Mouse (Mus musculus) mouse embryonic stem cell (cell line): ENCODE results near the gene Vdr.

Experiments
- in situ Hi-C, 2 experiments: fragments of 300-500 bp; cut with MboI; formaldehyde crosslinking; loops; 1 replicate in 1 of 2; 3 replicates in 1 of 2; pipeline ENCODE4 v1.14.3; 2019 to 2020; ENCODE audit warnings: low sequenced_read_pairs in 2 of 2, low pct_unique_long_range_greater_than_20kb in 1 of 2, mixed read lengths in 1 of 2; ENCODE audit not compliant: unreplicated experiment in 1 of 2

The Vdr gene

DNA sequence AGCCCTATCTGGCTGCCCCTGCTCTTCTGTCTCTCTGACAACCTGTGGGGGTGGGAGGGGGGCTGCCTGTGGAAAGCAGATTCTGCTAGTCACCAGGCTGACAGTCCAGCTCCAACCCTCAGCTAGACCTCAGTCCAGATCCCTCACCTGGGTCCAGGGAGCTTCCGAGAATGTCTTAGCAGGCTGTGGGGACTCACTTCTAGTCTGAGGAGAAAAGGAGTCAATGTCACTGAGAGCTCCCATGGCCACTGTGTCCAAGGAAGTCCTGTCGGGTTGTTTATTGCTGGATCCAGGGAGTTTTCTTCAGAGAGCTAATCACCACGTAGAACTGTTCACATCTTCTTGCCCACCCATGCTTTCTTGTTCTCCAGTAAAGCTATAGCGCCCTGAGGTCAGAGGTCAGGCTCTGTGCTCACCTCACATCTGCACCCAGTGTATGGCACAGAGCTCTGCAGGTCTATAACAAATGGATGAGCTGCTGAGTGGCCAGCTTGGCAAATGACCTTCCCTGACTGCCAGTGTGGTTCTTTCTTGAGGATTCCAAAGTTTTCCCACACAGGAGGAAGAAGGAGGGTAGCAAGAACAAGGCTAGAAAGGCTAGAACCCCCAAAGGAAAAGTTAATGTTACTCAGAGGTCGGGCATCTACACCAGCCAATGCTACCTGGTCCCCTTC, 83.7 kb downstream of the Vdr start:
- in situ Hi-C loops: no loop called here

DNA sequence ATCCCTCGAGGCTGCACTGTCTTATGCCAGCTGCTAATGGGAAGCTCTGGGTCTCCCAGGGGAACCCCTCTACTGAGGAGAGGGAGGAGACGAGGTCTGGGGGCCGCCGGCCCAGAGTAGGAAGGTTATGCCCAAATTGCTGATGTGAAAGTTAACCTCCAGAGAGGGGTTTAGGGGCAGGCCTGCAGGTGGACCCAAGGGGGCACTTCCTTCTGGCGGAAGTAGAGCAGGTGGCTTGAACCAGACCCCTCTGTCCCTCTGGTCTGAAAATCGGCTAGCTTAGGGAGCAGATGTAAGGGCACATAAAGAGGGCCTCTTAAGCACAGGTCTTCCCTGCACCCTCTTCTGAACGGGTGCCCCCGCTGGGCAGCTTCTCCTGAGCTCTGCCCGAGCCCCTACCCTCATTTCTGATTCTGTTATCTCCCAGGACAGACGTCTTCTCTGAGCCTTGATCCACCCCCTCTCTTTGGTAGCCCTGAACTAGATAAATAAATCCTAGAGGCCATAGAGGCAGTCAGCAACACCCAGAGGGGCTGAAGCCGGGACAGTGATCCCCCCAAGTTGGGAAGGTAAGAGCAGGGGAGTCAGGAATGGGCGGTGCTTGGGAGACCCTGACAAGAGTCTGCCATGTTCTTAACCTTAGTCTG, 84.4 kb downstream of the Vdr start:
- in situ Hi-C loops: no loop called here

DNA sequence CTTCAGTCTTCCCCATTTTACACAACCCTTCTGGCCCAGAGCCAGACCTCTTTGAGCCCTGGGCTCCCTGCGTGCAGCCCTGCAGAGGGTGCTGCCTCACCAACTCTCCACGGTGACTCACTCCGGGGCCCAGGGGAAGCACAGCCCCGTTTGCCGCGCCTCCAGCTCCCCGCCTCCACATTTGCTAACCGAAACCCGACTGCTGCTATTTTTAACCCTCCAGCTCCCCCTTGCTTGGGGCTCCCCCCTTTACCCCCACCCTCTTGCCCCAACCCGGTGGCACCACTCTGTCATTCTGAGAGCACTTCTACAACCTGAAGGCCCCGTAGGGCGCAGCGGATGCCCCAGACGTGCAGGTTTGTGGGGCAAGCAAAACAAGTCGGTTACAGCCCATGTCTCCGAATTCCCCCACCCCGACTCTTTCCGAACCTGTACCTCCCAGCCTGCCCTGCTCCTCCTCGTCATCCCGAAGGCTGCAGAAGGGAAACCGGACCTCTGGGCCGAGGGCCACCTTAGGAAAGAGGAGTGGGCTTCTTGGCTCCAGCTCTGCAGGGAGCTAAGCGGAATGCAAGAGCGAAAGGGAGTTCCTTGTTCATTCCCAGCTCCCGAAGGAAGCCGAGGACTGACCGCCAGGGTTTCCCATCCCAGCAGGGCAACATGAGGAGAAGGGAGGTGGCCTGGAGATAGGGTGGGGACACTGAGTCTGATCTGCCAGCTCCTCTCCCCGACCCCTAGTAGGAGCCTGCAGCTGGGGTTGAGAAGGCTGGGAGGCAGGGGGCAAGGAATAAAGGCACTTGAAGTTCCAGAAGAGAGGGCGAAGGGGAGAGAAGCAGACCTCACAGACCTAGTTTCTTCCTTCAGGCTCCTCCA, 85.1 kb downstream of the Vdr start:
- in situ Hi-C loops: no loop called here

DNA sequence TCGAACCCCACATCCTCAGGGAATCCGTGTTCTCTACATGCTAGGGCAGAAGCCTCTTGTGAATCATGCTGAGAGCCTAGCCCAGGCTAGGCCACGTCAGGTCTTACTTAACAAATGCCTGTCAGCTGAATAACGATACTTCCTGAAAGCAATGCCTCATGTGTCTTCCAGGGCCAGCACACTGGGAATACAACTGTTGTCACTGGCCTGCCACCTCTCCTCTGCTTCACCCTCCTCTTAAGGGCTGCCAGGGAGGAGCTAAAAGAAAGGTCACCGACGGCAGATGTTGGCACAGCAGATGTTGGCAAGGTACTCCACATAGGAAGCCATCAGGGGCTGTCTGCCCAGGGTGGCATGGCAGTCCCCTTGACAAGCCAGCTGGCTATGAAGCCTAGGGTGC, 86.4 kb downstream of the Vdr start:
- in situ Hi-C loops: no loop called here

DNA sequence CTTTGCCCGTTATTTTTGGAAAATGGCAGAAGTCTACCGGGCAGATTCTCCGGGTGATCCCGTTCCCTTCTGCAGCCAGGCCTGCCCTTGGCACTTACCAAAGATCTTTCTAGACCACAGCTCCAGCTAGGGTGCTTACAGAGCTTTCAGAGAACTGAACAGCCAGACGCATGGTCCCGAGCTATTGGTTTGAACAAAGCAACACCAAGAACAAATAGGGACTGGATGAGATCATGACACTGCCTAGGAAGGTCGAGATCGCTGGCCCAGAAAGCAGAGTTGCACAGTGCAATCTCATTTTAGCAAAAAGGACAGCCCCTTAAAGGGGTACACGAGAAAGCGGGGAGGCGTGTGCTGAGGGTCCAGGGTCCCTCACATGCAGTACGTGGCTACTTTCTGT, 87.0 kb downstream of the Vdr start:
- in situ Hi-C loops: no loop called here

DNA sequence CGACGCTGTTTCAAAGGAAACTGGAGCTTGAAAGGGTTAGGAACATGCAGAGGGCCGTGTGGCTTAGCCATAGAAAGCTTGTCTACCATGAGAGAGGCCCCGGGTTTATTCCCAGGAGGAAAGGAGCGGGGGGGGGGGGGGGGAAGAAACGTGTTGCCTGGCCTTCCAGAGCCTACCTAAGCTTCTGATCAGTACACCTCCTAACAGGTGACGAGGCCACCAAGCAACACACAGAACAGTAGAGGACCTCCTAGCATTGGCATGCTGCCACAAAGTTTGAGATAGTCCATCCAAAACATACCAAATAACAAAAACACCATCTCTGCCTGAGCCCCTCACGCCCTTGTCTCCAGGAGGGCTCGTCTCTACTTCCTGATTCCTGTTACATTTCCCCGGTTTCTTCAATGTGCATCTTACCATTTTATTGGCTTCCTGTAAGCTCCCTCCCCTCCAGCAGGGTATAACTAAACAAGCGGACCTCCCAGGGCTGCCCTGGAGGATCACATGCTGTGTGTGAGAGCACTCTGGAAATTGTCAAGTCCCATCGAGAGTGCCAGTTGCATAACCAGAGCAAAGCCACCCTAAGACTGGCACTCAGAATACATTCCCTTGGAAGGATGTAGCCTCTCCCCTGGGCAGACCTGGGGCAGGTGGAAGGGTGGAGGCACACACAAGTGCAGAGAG, 87.7 kb downstream of the Vdr start:
- in situ Hi-C loops: no loop called here

DNA sequence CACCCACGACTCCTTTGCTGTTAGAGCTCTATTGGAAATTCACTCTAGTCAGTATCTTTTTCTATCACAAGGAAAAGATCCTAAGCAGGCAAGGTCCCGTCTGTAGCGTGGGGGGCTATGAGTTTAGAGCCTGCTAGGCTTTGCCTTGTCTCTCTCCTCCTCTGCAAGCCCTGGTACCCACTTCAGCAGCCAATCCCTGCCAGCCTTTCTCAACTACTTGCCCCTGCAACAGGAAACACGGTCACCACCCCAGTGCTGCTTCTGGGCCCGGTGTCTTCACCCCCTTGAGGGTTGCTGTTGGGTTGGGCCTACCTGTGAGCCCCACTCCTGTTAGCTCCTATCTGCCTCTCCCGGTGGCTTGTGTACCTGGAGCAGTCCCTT, 88.5 kb downstream of the Vdr start:
- in situ Hi-C loops: no loop called here

DNA sequence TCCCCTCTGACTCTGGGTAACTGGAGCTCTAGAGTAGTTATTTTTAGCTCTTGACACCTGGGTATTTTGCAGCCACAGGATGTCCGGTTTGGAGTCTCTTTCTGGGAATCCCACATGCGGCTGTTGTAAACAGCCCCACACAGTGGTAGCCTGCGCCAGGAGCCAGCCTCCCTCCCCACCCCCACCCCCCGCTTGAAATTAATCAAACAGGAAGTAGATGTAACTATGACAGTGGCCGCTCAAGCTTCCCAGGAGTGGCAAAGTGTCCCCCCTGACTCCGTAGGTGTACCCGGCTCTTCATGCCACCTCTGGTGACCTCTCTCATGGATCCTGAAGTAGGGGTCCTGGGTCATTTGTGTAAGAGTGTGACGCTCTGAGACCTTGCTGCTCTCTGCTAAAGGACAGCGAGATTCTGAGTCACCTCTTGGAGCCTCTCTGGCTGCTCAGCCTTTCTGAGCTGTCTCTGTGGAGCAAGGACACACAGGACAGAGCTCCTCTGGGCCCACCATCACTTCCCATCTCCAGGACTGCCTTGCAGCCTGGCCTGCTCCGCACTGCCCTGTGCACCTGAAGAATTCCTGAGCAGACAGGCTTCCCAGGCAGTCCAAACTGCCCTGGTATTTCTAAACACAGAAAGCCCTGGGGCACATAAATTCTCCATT, 89.0 kb downstream of the Vdr start:
- in situ Hi-C loops: no loop called here

DNA sequence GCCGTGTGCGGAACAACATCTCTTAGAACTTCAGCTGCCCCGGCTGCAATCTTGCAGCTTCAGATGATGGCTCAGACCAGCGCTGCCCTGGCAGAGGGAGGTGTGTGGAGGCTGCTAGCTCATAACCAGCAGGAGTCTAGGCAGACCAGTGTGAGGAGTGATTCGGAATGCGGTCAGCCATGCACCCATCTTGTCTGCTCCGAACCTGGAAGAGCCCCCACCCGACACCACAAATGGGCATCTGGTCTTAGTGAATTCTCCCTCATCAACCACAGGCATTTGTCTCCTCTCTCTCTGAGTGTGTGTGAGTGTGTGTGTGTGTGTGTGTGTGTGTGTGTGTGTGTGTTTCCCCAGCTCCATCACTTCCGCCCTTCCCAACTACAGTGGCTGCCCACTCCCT, 90.5 kb downstream of the Vdr start:
- in situ Hi-C loops: no loop called here

DNA sequence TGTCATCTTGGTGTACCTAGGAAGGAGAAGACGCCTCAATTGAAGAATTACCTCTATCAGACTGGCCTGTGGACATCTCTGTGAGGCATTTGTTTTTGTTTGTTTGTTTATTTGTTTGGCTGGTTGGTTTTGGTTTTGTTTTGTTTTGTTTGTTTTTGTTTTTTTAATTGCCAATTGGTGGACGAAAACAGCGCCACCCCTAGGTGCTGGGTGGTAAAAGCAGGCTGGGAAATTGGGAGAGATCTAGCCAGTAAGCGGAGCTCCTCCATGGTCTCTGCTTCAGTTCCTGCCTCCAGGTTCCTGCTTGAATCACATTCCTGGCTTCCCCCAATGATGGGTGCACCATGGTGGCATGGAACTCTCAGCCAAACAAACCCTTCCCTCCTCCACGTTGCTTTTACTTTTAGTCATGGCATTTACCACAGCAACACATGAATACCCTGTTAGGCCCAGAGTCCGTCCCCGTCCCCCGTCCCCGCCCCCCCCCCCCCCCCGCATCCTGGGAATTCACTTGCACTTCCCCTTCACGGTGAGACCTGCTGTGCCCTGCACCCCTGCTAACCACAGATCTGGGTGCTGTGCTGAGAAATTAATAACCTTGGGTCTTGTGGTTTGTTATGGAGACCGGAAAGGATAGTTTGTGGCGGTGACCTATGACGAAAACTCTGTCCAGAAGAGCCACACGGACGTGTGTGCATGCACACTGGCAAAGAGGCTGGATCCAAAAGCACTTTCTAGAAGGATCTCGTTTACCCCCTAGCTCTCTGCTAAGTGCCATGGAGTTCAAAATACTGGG, 94.0 kb downstream of the Vdr start:
- in situ Hi-C loops: no loop called here

DNA sequence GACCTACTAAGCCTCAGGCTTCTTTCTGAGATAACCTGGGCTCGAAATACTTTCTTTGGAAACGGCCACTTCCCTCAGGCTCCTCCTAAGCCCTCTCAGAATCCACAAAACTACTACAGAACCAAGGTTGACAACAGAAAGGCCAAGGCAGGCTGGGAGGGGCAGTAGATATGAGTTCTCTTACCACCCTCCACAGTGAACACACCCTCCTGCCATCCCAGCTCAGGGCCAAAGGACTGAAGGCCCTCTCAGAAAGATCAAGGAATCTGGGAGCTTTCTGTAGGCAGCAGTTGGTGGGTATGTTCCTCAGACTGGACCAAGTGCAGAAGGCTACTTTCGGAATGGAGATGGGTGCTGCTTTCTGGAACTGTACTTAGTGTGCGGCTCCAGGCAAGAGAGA, 95.2 kb downstream of the Vdr start:
- in situ Hi-C loops: no loop called here

DNA sequence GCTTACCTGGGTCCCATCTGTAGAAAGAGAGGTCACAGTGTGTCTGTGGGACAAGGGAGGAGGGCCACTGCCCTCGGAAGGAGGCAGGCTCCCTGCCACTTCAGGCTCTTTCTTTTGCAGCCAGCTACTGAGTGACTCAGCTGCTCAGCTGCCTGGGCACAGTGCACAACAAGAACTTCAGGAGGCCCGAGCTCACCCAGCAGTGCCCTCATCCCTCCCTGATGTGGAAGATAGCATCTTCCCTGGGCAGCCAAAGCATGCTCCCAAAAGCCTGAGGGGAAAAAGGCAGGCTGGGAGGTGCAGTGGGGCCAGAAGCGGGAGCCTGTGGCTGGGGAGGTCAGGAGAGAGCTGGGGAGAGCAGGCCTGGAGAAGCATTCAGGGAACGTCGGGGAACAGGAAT, 95.7 kb downstream of the Vdr start:
- in situ Hi-C loops: no loop called here

DNA sequence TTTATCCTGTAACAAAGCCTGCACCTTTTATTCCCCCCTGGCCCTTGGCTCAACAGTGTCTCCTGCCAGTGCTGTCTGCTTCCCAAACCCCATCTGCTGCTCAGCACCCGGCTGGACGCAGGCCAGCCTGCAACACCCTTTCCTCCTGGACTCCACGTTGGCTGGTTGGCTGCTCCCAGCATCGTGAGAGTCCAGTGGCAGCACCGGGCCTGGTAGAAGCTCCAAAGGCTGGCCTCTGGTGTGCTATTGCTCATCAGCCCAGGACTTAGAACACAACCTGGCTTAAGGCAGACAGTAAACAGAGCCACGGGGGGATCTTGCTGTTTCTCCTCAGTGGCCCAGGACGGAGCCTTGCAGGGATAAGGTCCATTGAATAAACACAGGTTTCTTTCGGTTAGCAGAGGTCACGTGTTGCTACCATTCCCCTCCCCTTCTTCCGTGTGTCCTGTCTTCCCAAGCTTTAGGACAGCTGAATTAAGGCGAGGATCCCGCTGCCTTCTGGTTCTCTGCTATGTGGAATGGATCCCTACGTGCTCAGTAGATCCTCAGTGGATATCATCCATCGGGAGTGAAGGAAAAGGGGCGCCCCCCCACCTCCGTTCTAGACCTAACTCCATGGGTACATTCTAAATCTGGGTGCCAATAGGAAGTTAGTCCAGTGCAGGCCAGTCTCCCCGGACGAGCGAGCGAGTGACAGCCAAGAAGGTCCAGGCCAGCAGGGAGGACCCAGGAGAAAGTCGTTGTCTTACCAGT, 96.8 kb downstream of the Vdr start:
- in situ Hi-C loops: no loop called here

DNA sequence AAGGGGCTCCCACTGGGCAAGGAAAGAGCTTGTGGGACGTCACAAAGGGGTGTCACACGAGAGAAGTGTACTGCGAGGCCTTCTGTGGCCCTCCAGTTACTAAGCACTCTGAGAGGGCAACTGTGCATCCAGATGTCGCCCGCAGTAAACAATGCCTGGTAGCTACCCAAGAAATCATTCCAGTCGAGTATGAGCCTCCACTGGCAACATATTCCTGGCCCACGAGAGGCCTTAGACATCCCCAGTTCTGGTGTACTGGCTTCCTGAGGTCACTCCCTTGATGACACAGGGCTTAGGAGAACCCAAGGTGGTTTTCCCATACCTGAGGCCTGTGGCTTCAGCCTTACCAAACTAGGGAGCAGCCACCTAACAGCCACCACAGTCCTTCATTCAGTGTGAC, 97.6 kb downstream of the Vdr start:
- in situ Hi-C loops: no loop called here

DNA sequence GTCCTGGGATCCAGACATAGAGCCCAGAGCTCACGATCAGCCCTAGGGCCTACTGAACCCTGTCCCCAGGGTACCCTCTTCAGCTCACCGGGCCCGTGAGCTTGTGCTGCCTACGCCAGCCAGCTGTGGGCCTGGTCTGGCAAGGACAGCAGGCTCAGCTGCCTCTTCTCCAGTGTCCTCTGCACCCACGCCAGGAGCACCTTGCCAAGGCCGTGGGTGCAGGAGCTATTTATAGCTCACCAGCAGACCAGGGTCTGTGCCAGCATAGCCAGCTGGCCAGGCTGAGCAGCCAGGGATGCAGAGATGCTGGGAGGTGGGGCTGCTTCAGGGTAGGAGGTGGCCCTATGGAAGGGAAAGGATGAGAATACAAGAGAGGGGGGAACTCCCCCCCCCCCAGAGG, 98.3 kb downstream of the Vdr start:
- in situ Hi-C loops: no loop called here

DNA sequence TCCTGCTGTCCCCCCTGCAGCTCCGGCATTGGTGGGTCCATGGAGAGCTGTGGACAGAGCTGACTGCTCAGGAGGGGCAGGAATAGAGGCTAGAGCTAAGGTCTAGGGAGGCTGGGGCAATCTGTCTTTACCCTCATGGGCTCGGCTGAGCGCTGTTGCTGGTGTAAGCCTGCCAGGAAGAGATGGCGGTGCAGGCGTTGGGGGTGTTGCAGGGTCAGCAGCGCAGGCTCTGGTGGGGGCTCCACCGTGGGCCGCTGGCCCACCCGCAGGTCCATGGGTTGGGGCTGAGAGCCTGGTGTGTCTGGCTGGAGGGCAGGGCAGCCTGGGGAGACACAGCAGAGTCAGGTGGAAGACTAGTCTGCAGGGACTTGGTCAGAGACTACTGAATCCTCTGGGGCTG, 99.1 kb downstream of the Vdr start:
- in situ Hi-C loops: no loop called here

DNA sequence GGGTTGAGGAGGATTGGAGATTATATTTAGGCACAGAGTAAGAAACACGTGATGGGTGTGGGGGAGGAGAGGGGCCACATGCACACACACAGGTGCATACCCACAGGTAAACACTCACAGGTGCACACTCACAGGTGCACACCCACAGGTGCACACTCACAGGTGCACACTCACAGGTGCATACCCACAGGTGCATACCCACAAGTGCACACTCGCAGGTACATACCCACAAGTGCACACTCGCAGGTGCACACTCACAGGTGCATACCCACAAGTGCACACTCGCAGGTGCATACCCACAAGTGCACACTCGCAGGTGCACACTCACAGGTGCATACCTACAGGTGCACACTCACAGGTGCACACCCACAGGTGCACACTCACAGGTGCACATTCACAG, 100.0 kb downstream of the Vdr start:
- in situ Hi-C loops: no loop called here
